Mouse (Mus musculus) cerebellum, postnatal 36 days (tissue): ENCODE data around the gene Tcn2.

ENCODE experiments used
- DNase-seq, 2 experiments: peaks; one replicate each; pipeline ENCODE4 v3.0.0; 2021 to 2022; ENCODE audit warnings: mixed read lengths in 2 of 2

Gene Tcn2

DNA sequence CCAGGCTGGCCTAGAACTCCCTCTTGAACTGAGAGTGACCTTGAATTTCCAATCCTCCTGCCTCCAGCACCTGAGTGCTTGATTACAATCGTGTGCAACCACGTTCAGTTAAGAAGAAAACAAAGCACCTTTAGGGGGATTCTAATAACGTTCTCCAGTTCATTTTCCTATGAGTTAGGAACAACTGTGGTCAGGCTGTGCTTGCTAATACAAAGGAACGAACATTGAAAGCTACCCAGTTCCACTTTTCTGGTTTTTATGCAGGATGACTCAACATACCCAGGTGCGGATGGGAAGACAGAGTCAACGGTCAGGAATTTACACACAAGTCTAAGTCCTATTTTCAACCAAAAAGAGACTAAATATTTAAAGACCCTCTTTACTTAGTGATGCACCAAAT is 38.0 kb downstream of the Tcn2 start:
- DNase-seq = no peak

DNA sequence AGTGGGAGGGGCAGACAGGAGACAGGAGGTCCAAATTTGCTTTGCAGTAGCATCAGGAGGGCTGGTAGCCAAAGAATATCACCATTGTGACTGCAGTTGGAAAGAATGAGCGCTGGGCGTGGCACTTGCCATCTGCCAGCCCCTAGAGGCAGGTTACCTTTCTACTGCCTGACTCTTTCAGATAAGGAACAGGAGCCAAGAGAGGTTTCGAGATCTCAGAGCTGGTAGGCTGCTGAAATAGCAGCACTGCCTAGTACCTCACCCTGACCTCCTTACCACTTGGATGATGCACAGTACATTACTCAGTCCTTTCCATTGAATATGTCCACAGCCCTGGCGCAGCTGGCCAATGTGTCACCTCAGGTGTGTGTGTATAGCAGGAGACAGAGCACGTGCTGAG is 44.6 kb downstream of the Tcn2 start:
- DNase-seq = peak; percentile 34 to 41

DNA sequence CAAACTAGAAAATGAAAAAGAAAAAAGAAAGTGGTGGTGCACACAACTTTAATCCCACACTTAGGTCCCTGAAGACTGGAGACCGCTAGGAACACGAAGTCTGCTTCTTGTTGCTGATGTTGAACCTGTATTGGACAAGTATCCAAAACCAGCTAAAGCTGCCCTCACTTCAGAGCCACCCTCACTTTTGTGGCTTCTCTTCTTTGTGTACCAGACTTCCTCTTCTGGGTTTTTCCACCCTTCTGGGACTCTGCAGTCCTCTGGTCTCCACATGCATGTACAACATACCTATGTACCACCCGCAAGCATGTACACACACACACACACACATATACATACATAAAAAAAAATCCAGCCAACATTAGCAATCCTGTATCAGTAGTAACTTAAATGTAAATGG is 48.2 kb downstream of the Tcn2 start:
- no peak for DNase-seq

DNA sequence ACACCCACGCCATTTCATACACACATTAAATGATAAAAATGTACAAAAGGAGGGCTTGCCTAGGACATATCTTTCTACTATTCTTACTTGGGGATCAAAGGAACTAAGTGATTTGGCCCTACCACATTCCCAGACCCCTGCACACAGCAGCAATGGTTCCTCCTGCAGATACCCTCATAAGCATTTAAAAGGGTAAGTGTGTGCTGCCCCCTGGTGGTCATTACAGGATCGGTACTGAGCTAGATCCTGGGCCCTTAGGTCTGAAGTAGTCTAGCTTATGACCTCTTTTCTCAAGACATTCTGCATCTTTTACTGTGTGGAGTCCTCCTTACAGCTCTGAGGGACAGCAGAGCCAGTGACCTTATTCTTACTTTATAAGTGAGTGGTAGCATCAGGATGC is 52.1 kb downstream of the Tcn2 start:
- DNase-seq = peak; percentile 84 to 90

DNA sequence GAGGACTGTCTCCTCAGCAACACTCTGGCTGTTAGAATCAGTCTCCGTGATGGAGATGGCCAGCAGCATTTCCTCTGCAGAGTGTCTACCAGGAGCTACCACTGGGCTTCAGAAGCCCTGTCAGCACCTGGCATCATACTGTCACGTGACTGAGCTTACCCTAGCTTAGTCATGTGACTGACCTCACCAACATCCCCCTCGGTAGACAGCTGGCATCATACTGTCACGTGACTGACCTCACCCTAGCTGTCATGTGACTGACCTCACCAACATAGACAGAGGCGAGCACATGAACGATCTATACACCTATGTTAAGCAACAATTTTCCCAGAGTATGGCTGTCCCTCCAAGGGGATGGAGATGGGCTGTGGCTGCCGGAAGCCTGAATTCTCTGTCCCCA is 53.3 kb downstream of the Tcn2 start:
- no peak for DNase-seq

DNA sequence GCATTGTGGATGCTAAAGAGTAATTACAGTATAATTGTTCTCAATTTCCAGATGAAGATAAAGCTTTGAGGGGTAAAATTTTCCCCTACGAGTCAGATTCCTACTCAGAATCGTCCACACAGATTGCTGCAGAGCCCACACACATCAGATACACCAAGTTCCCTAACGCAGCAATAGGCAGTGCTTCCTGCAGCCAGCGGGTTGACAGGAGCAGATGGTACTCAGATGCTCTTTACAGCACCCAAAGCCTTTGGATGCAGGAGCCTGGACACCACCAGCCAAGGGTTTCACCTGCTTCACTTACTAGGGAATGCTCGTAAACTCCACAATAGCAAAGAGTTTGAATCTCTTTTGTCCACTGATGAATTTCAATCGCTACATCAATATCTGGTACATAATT is 55.5 kb downstream of the Tcn2 start:
- peak; percentile 43 to 47 for DNase-seq
